Mouse (Mus musculus) small intestine, adult 2 months (tissue): ENCODE results near the gene Atg4c.

Experiments used
- CTCF ChIP-seq: fragments of 200-500 bp; IDR thresholded peaks from 2 replicates; pipeline ENCODE4 v1.5.1; 2012; ENCODE audit warnings: low read depth, mild to moderate bottlenecking, control low read depth, inconsistent platforms, low read length, moderate library complexity, mixed read lengths; ENCODE audit not compliant: insufficient replicate concordance, insufficient read length; ENCODE audit errors: extremely low read depth
- POLR2A ChIP-seq: fragments of 200-500 bp; IDR thresholded peaks from 2 replicates; pipeline ENCODE4 v1.6.1; 2012; ENCODE audit warnings: low read depth, mild to moderate bottlenecking, control low read depth, inconsistent platforms, low read length, moderate library complexity

DNA sequence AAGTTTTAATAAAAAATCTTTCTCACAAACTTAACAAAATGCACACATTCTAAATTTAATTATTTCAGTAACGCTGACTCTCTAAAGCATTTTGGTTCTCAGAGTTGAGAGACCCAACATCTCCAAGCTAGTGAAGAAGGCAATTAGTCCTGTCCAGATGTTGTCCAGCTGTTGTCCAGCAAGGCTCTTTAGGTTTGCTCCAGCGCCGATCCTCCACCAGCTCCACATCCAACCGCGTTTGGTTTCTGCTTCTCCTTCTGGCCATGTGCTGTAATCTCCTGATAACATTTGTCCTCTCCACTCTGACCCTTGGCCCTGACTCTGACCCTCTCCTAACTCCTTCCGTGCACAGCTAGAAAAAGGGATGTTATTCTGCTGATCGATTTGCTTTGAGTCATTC, 16.9 kb upstream of the Atg4c start:
- TF ChIP-seq CTCF = no peak
- no peak for TF ChIP-seq POLR2A
